Mouse (Mus musculus) MEL (cell line): ENCODE measurements around the gene Ccl6. TPM values are rescaled to one million over a fixed set of nuclear protein-coding genes. Genes with fewer than 3 reads are reported as not detected.
"Not testable (repeated sequence)": the region's sequence is repeated elsewhere in the genome, so short reads cannot be mapped to it uniquely, and the experiment has no call there.

Source experiments
- DNase-seq: peaks from one replicate; pipeline ENCODE4 v3.0.0; 2011; ENCODE audit warnings: low read depth, low spot score
- H3K27ac ChIP-seq: 2 replicates; pipeline ENCODE4 v1.5.1; 2012; ENCODE audit warnings: low read depth, mild to moderate bottlenecking, control low read depth, low read length, moderate library complexity; ENCODE audit not compliant: control insufficient read depth
- H3K27me3 ChIP-seq, 2 experiments: fragments of 150-350 bp in 1 of 2; sonication (generic) in 1 of 2; 2 replicates each; pipeline ENCODE4 v1.6.1; 2012; ENCODE audit warnings: low read length in 2 of 2, mild to moderate bottlenecking in 2 of 2, improper control_type of control experiment in 1 of 2, moderate library complexity in 1 of 2; ENCODE audit not compliant: insufficient read depth in 2 of 2, control insufficient read depth in 1 of 2
- H3K36me3 ChIP-seq, 2 experiments: 2 replicates each; pipeline ENCODE4 v1.6.1; 2012 to 2014; ENCODE audit warnings: low read length in 2 of 2, improper control_type of control experiment in 1 of 2, inconsistent platforms in 1 of 2, mild to moderate bottlenecking in 1 of 2; ENCODE audit not compliant: insufficient read depth in 2 of 2, control insufficient read depth in 1 of 2
- H3K4me1 ChIP-seq, 2 experiments: fragments of 150-350 bp in 1 of 2; sonication (generic) in 1 of 2; 2 replicates each; pipeline ENCODE4 v1.6.1; 2012; ENCODE audit warnings: low read length in 2 of 2, improper control_type of control experiment in 1 of 2, mild to moderate bottlenecking in 1 of 2; ENCODE audit not compliant: insufficient read depth in 2 of 2, control insufficient read depth in 1 of 2
- H3K4me3 ChIP-seq, 2 experiments: fragments of 150-350 bp in 1 of 2; sonication (generic) in 1 of 2; 2 replicates each; pipeline ENCODE4 v1.5.1; 2012; ENCODE audit warnings: low read depth in 2 of 2, low read length in 2 of 2, mild to moderate bottlenecking in 2 of 2, moderate library complexity in 2 of 2, control low read depth in 1 of 2, improper control_type of control experiment in 1 of 2; ENCODE audit not compliant: control insufficient read depth in 1 of 2, insufficient read depth in 1 of 2
- H3K79me2 ChIP-seq: 2 replicates; pipeline ENCODE4 v1.6.1; 2012; ENCODE audit warnings: mild to moderate bottlenecking, low read length, moderate library complexity; ENCODE audit not compliant: control insufficient read depth, poor library complexity, insufficient read depth
- H3K9ac ChIP-seq: 2 replicates; pipeline ENCODE4 v1.6.1; 2012; ENCODE audit warnings: low read depth, mild to moderate bottlenecking, control low read depth, low read length, moderate library complexity; ENCODE audit not compliant: control insufficient read depth, poor library complexity, severe bottlenecking
- H3K9me3 ChIP-seq: fragments of 150-350 bp; sonication (generic); replicated peaks from 2 replicates; pipeline ENCODE4 v1.6.1; 2012; ENCODE audit warnings: mild to moderate bottlenecking, low read length, improper control_type of control experiment, moderate library complexity; ENCODE audit not compliant: insufficient read depth
- CHD2 ChIP-seq: IDR thresholded peaks from 2 replicates; pipeline ENCODE4 v1.6.1; 2011; ENCODE audit warnings: low read length, improper control_type of control experiment
- E2F4 ChIP-seq: IDR thresholded peaks from 2 replicates; pipeline ENCODE4 v1.6.1; 2011; ENCODE audit warnings: low read depth, low read length, improper control_type of control experiment, borderline replicate concordance
- ELF1 ChIP-seq: IDR thresholded peaks from 2 replicates; pipeline ENCODE4 v1.6.1; 2014; ENCODE audit warnings: low read depth, mild to moderate bottlenecking, inconsistent platforms, low read length, improper control_type of control experiment, moderate library complexity
- EP300 ChIP-seq, 2 experiments: IDR thresholded peaks; 2 replicates each; pipeline ENCODE4 v1.6.1; 2011; ENCODE audit warnings: improper control_type of control experiment in 2 of 2, low read length in 2 of 2, low read depth in 1 of 2, mild to moderate bottlenecking in 1 of 2
- ETS1 ChIP-seq: IDR thresholded peaks from 2 replicates; pipeline ENCODE4 v1.6.1; 2012; ENCODE audit warnings: low read depth, mild to moderate bottlenecking, inconsistent platforms, low read length, improper control_type of control experiment, moderate library complexity
- GABPA ChIP-seq: IDR thresholded peaks from 2 replicates; pipeline ENCODE4 v1.6.1; 2012; ENCODE audit warnings: low read depth, mild to moderate bottlenecking, inconsistent platforms, low read length, improper control_type of control experiment, moderate library complexity
- GATA1 ChIP-seq: IDR thresholded peaks from 2 replicates; pipeline ENCODE4 v1.6.1; 2011; ENCODE audit warnings: low read depth, low read length, improper control_type of control experiment
- JUND ChIP-seq: IDR thresholded peaks from 2 replicates; pipeline ENCODE4 v1.6.1; 2011; ENCODE audit warnings: low read depth, mild to moderate bottlenecking, improper control_type of control experiment, low read length
- MAFK ChIP-seq: IDR thresholded peaks from 2 replicates; pipeline ENCODE4 v1.6.1; 2011; ENCODE audit warnings: low read depth, mild to moderate bottlenecking, low read length, improper control_type of control experiment, borderline replicate concordance
- MAX ChIP-seq: IDR thresholded peaks from 2 replicates; pipeline ENCODE4 v1.6.1; 2011; ENCODE audit warnings: low read length, improper control_type of control experiment
- MXI1 ChIP-seq: IDR thresholded peaks from 2 replicates; pipeline ENCODE4 v1.6.1; 2011; ENCODE audit warnings: mild to moderate bottlenecking, low read depth, low read length, improper control_type of control experiment
- MYB ChIP-seq: IDR thresholded peaks from 2 replicates; pipeline ENCODE4 v1.6.1; 2011; ENCODE audit warnings: mild to moderate bottlenecking, low read depth, low read length, improper control_type of control experiment
- NRF1 ChIP-seq: IDR thresholded peaks from 2 replicates; pipeline ENCODE4 v1.6.1; 2014; ENCODE audit warnings: low read depth, mild to moderate bottlenecking, inconsistent platforms, low read length, improper control_type of control experiment, moderate library complexity; ENCODE audit not compliant: poor library complexity, insufficient read depth, severe bottlenecking
- POLR2AphosphoS2 ChIP-seq: IDR thresholded peaks from 2 replicates; pipeline ENCODE4 v1.6.1; 2011; ENCODE audit warnings: low read length, improper control_type of control experiment
- RCOR1 ChIP-seq: IDR thresholded peaks from 2 replicates; pipeline ENCODE4 v1.6.1; 2012; ENCODE audit warnings: low read depth, mild to moderate bottlenecking, inconsistent platforms, low read length, improper control_type of control experiment
- SIN3A ChIP-seq: IDR thresholded peaks from 2 replicates; pipeline ENCODE4 v1.6.1; 2012; ENCODE audit warnings: low read length, improper control_type of control experiment, inconsistent platforms
- SMC3 ChIP-seq: IDR thresholded peaks from 2 replicates; pipeline ENCODE4 v1.6.1; 2011; ENCODE audit warnings: low read depth, low read length, improper control_type of control experiment
- TAL1 ChIP-seq: IDR thresholded peaks from 2 replicates; pipeline ENCODE4 v1.6.1; 2012; ENCODE audit warnings: mild to moderate bottlenecking, inconsistent platforms, low read length, moderate library complexity, mixed read lengths
- TBP ChIP-seq: IDR thresholded peaks from 2 replicates; pipeline ENCODE4 v1.8.0; 2011; ENCODE audit warnings: low read depth, low read length, improper control_type of control experiment
- TCF12 ChIP-seq: IDR thresholded peaks from 2 replicates; pipeline ENCODE4 v1.6.1; 2014; ENCODE audit warnings: low read depth, mild to moderate bottlenecking, inconsistent platforms, low read length, improper control_type of control experiment, moderate library complexity
- ZC3H11A ChIP-seq: IDR thresholded peaks from 2 replicates; pipeline ENCODE4 v1.6.1; 2012; ENCODE audit warnings: low read depth, mild to moderate bottlenecking, inconsistent platforms, low read length, improper control_type of control experiment
- ZMIZ1 ChIP-seq: IDR thresholded peaks from 2 replicates; pipeline ENCODE4 v1.6.1; 2012; ENCODE audit warnings: low read depth, mild to moderate bottlenecking, inconsistent platforms, low read length, improper control_type of control experiment, moderate library complexity
- ZNF384 ChIP-seq: IDR thresholded peaks from 2 replicates; pipeline ENCODE4 v1.6.1; 2012; ENCODE audit warnings: low read depth, mild to moderate bottlenecking, inconsistent platforms, low read length, improper control_type of control experiment
- polyA plus RNA-seq, 2 experiments: library from polyadenylated mRNA; stranded (reverse) in 1 of 2; unstranded in 1 of 2; fragments of >175 nt in 1 of 2; fragments of >200 nt in 1 of 2; gene quantifications; 2 replicates each; pipeline versions ENCODE4 v1.2.1 to v1.2.4; 2012; ENCODE audit warnings: low replicate concordance in 2 of 2, low read depth in 1 of 2; ENCODE audit not compliant: insufficient read length in 2 of 2, insufficient read depth in 1 of 2, missing spikeins in 1 of 2
- total RNA-seq: library from RNA; depleted of rRNA; stranded (reverse); fragments of 300-350 nt; gene quantifications from 2 replicates; pipeline ENCODE4 v1.2.3, GENCODE M21; 2012

Ccl6 gene
- total and polyA plus RNA-seq, 3 experiments: not detected

DNA sequence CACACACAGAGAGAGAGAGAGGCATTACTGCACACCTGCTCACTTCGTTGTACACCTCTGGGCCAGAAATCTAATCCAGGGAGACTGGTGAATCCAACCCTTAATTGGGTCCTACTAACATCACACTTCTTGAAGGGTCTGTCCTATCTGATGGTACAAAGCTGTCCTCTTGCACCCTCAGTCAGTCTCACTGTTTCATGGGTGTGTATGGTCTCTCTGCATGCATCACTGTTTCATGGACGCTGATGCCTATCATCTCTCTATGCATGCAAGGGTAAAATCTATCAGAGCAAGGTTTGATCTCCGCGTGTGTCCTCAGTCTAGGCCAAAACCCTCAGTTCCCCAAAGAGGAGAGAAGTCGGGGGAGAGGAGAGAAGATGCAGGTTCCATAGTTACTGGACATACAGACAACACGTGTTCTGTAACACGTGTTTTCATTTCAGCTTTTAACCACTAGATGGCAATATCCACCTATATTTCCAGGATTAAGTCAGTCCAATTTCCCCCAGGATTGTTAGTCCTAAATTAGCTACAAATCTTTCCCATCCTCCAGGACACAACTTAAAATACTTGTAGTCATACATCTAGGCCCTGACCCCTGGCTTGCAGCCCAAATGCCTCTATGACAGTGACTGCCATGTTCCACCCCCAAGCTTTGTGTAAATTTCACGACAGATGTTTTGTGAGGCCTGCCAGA is 36.7 kb downstream of the Ccl6 start (continued):
- TF ChIP-seq ZC3H11A (peak; percentile 97), E2F4 (no peak)

DNA sequence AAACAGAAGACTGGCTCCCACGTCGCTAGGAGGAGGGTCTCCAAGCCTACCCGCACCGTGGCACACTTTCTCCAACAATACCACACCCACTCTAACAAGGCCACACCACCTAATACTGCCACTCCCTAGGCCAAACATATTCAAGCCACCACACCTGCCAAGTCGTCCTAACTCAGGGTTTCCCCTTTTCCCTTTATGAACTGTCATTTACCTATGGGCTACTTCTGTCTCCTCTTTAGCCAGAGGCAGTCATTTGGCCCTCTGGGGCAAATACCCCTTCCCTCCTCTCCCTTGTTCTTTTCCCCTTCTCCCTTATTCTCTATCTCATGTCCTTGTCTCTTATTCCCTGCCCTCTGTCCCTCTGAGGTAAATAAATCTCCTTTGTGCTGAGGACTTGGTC is 41.2 kb downstream of the Ccl6 start:
- peaks cover 0 to 14% of the 10 kb centered on the region in 2 experiments; a peak in 2 of 4 replicates for H3K36me3 ChIP-seq
- H3K9ac ChIP-seq: no peak overlapping the region
- H3K27ac ChIP-seq: no peak overlapping the region
- H3K4me1 ChIP-seq: peaks cover 8 to 18% of the 10 kb centered on the region in 2 experiments
- no peaks in the 10 kb centered on the region for H3K79me2 ChIP-seq
- H3K4me3 ChIP-seq: no peak overlapping the region
- H3K9me3 ChIP-seq: no peaks in the 10 kb centered on the region
- TF ChIP-seq MAFK: no peak
- TF ChIP-seq NRF1: no peak
- TF ChIP-seq SMC3: no peak
- no peak for TF ChIP-seq MXI1
- no peaks in the 10 kb centered on the region for H3K27me3 ChIP-seq
- no peak for DNase-seq

DNA sequence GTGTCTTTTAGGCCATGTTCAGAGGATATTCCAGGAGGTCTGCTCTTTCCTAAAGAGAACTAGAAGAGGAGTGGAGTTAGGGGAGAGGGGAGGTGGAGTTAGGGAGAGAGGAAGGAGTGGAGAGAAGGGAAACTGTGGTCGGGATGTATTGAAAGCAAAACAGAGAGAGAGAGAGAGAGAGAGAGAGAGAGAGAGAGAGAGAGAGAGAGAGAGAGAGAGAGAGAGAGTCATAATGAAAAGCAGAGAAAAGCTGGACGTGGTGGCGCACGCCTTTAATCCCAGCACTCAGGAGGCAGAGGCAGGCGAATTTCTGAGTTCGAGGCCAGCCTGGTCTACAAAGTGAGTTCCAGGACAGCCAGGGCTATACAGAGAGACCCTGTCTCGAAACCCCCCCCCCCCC is 41.9 kb downstream of the Ccl6 start:
- 0 out of 2 replicates have a peak, but pooled peaks have one; percentile 50 for TF ChIP-seq JUND

DNA sequence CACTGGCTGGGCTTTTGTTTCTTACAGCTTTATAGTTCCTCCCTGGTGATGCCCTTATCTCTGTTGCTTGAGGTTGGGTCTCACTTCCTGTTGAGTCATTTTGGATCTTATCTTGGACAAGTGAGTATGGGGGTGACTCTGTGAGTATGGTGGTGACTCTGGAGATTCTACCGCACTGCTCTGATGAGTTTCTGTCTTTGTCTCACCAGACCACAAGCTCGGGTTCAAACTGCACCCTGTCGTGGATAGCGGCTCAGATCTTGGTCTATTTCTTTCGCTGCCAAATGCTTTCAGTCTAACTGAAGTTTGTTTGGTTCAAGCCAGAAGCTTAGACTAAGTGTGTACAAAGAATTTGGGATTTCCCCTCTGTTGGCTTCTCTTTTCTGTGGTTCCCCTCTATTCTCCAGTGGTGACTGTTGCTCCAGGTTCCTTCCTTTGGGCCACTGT is 42.7 kb downstream of the Ccl6 start:
- Histone ChIP-seq H3K27ac (peak overlapping the region; percentile 88), H3K9ac (peak overlapping the region; percentile 50), H3K27me3 (no peaks in the 10 kb centered on the region), H3K4me3 (peak overlapping the region; percentile 27 to 46), H3K4me1 (peaks cover 8 to 18% of the 10 kb centered on the region in 2 experiments), H3K79me2 (no peaks in the 10 kb centered on the region), H3K36me3 (peaks cover 0 to 14% of the 10 kb centered on the region in 2 experiments; a peak in 2 of 4 replicates), H3K9me3 (no peaks in the 10 kb centered on the region)
- peak; percentile 82 for DNase-seq
- TF ChIP-seq SIN3A (peak; percentile 62; the same call in 1 of the 2 replicates), GABPA (no peak), MAX (no peak), TAL1 (no peak; the same call in 1 of the 2 replicates), RCOR1 (peak; percentile 82), ZNF384 (0 out of 2 replicates have a peak, but pooled peaks have one; percentile 8), CHD2 (no peak; the same call in 1 of the 2 replicates), GATA1 (peak; percentile 99), POLR2AphosphoS2 (no peak), ETS1 (peak; percentile 90), ELF1 (0 out of 2 replicates have a peak, but pooled peaks have one; percentile 15), MAFK (peak; percentile 11; the same call in 1 of the 2 replicates), JUND (peak; percentile 93), EP300 (IDR thresholded peaks at IDR 0.05; ENCODE audit: low read depth in 1 of 2, low read length in 2 of 2) (peak; percentile 91 to 97), TBP (peak; percentile 96), ZMIZ1 (no peak), TCF12 (peak; percentile 80), MYB (no peak)

More for the DNA sequence above, 41.9 kb downstream of the Ccl6 start:
- H3K79me2 ChIP-seq, DNase-seq, H3K27me3 ChIP-seq, H3K9me3 ChIP-seq: not testable (repeated sequence)
- peak overlapping the region; percentile 27 to 46; a peak in 2 of 4 replicates for H3K4me3 ChIP-seq
- peak overlapping the region; percentile 50 for H3K9ac ChIP-seq
- H3K36me3 ChIP-seq: peaks cover 0 to 14% of the 10 kb centered on the region in 2 experiments; a peak in 2 of 4 replicates
- peak overlapping the region; percentile 88 for H3K27ac ChIP-seq
- H3K4me1 ChIP-seq: peaks cover 8 to 18% of the 10 kb centered on the region in 2 experiments
